In genomic region chr17:65562761-65563160, GRCm38 (mm10) we compare ENCODE assay signal across 9 mouse cellular contexts. TPM values are rescaled to one million over a fixed set of nuclear protein-coding genes. Genes with fewer than 3 reads are reported as not detected.
DNase-seq lines count a peak whose midpoint lies in the region; ATAC-seq and TF ChIP-seq lines count a peak whose summit lies in the region.
"Had no signal": no experiment of that assay in that cellular context is flagged by ENCODE, and none has a peak within 500 bp of the region (broad histone marks: within the 10 kb centered on the region; RNA-seq: fewer than 3 reads in every experiment).

No protein-coding gene starts in this region.

- TF ChIP-seq POLR2A in MEL (IDR thresholded peaks at IDR 0.05; ENCODE audit: control insufficient read depth in 1 of 2, insufficient read depth in 1 of 2, low read depth in 1 of 2, low read length in 2 of 2, poor library complexity in 1 of 2): no peak

- no peak overlapping the region for H3K9ac ChIP-seq in kidney, embryonic 15.5 days
- no peak overlapping the region for H3K9ac ChIP-seq in MEL (ENCODE audit: control insufficient read depth, low read depth, low read length, poor library complexity, severe bottlenecking)
- H3K9ac ChIP-seq: midbrain, embryonic 12.5 days had no signal

- DNase-seq in kidney, adult 9 months: peak; percentile 62
- peak; percentile 86 for DNase-seq in MEL (ENCODE audit: low read depth, low spot score)
- DNase-seq in cerebellum, adult 8-10 months: peak; percentile 56
- DNase-seq in gastrocnemius, adult 2 months: peak; percentile 66
- DNase-seq in layer of hippocampus, postnatal 36 days: peak; percentile 38 to 55
- DNase-seq in natural killer cell, adult 2 months (ENCODE audit: low spot score in 2 of 2): peak; percentile 19 to 38

- 2% methylated on average over 5 of the region's 5 CpGs for WGBS in kidney, embryonic 15.5 days

- no peak for TF ChIP-seq EP300 in MEL (IDR thresholded peaks at IDR 0.05; ENCODE audit: low read depth in 1 of 2, low read length in 2 of 2)

- H3K4me3 ChIP-seq in kidney, embryonic 15.5 days (replicated peaks): no peak overlapping the region
- H3K4me3 ChIP-seq in MEL (ENCODE audit: control insufficient read depth in 1 of 2, insufficient read depth in 1 of 2, low read depth in 2 of 2, low read length in 2 of 2): no peak overlapping the region
- peak overlapping the region; percentile 23 for H3K4me3 ChIP-seq in gastrocnemius, adult 2 months
- H3K4me3 ChIP-seq: midbrain, embryonic 12.5 days had no signal

- ATAC-seq in kidney, embryonic 15.5 days (replicated peaks; ENCODE audit: low FRiP score): no peak
- ATAC-seq in megakaryocyte-erythroid progenitor cell, adult 5-6 weeks (replicated peaks; ENCODE audit: low FRiP score, low TSS enrichment, poor library complexity, severe bottlenecking): no peak

- no peaks in the 10 kb centered on the region for H3K27me3 ChIP-seq in kidney, embryonic 15.5 days
- no peaks in the 10 kb centered on the region for H3K27me3 ChIP-seq in MEL (ENCODE audit: control insufficient read depth in 1 of 2, insufficient read depth in 2 of 2, low read length in 2 of 2)
- H3K27me3 ChIP-seq: midbrain, embryonic 12.5 days had no signal

- H3K9me3 ChIP-seq in kidney, embryonic 15.5 days (replicated peaks): no peaks in the 10 kb centered on the region
- H3K9me3 ChIP-seq in MEL (replicated peaks; ENCODE audit: insufficient read depth, low read length): no peaks in the 10 kb centered on the region
- H3K9me3 ChIP-seq: midbrain, embryonic 12.5 days had no signal

- no peaks in the 10 kb centered on the region for H3K36me3 ChIP-seq in kidney, embryonic 15.5 days
- peaks cover 0 to 4% of the 10 kb centered on the region in 2 experiments; a peak in 2 of 4 replicates for H3K36me3 ChIP-seq in MEL (ENCODE audit: control insufficient read depth in 1 of 2, insufficient read depth in 2 of 2, low read length in 2 of 2)
- H3K36me3 ChIP-seq: midbrain, embryonic 12.5 days had no signal

- TF ChIP-seq CTCF in MEL (IDR thresholded peaks at IDR 0.05 in 2 of 3, conservative IDR thresholded peaks at IDR 0.05 in 1 of 3; ENCODE audit: control insufficient read depth in 1 of 3, insufficient read depth in 1 of 3, low read depth in 2 of 3, low read length in 3 of 3, poor library complexity in 1 of 3, severe bottlenecking in 1 of 3): peak; percentile 39 to 77 (median 63)
- peak; percentile 76 for TF ChIP-seq CTCF in gastrocnemius, adult 2 months (IDR thresholded peaks at IDR 0.05)

- intact Hi-C loops in gastrocnemius, adult 2 months (cut with DNase I): no loop called here

- TF ChIP-seq RAD21 in MEL (IDR thresholded peaks at IDR 0.05; ENCODE audit: low read depth, low read length): peak; percentile 77

- H3K27ac ChIP-seq in kidney, embryonic 15.5 days: no peak overlapping the region
- H3K27ac ChIP-seq in MEL (ENCODE audit: control insufficient read depth, low read depth, low read length): no peak overlapping the region
- H3K27ac ChIP-seq in gastrocnemius, adult 2 months: peak overlapping the region; percentile 28; the same call in 1 of the 2 replicates
- H3K27ac ChIP-seq: midbrain, embryonic 12.5 days had no signal

- H3K4me1 ChIP-seq in kidney, embryonic 15.5 days: 0 out of 2 replicates have a peak, but pooled peaks cover 3% of the 10 kb centered on the region
- H3K4me1 ChIP-seq in MEL (ENCODE audit: control insufficient read depth in 1 of 2, insufficient read depth in 2 of 2, low read length in 2 of 2): peaks cover 0 to 4% of the 10 kb centered on the region in 2 experiments; a peak in 2 of 4 replicates
- H3K4me1 ChIP-seq: midbrain, embryonic 12.5 days had no signal

- no peaks in the 10 kb centered on the region for H3K79me2 ChIP-seq in MEL (ENCODE audit: control insufficient read depth, insufficient read depth, low read length, poor library complexity)

- H3K4me2 ChIP-seq in kidney, embryonic 15.5 days: no peak overlapping the region
- H3K4me2 ChIP-seq: midbrain, embryonic 12.5 days had no signal

TF ChIP-seq in MEL, 35 proteins besides CTCF, POLR2A, EP300 and RAD21:
- TF ChIP-seq ELF1 (IDR thresholded peaks at IDR 0.05; ENCODE audit: low read depth, low read length): no peak
- TF ChIP-seq SMC3 (IDR thresholded peaks at IDR 0.05; ENCODE audit: low read depth, low read length): peak; percentile 59
- TF ChIP-seq ZC3H11A (IDR thresholded peaks at IDR 0.05; ENCODE audit: low read depth, low read length): peak; percentile 42; the same call in 1 of the 2 replicates
- no peak for TF ChIP-seq CHD2 (IDR thresholded peaks at IDR 0.05; ENCODE audit: low read length)
- TF ChIP-seq GATA1 (IDR thresholded peaks at IDR 0.05; ENCODE audit: low read depth, low read length): no peak
- TF ChIP-seq ZNF384 (IDR thresholded peaks at IDR 0.05; ENCODE audit: low read depth, low read length): peak; percentile 75

RNA-seq across cellular contexts. Expression of gene Tmem232, which starts 22.2 kb away (rescaled TPM):
- polyA plus RNA-seq in kidney, embryonic 15.5 days (2015; fragmentation: Nextera tagmentation; extraction: Ambion mirVana): 0.10 TPM in 1 of 2 replicates, not detected in the other
- total RNA-seq in MEL (2012; rRNA removed): not detected in 2 replicates
- under 1 TPM in 1 of 2 experiments, not detected in 1; 0.04 TPM for polyA plus RNA-seq in MEL (2012; ENCODE audit: insufficient read depth in 1 of 2, insufficient read length in 2 of 2, low read depth in 1 of 2, low replicate concordance in 2 of 2, missing spikeins in 1 of 2)
- total RNA-seq in gastrocnemius, adult 2 months (2021): 10 to 100 TPM; 14.0 to 16.5 TPM
- total RNA-seq in layer of hippocampus, postnatal 36 days (2021): 1 to 10 TPM; 1.1 TPM
- not detected in 2 replicates for total RNA-seq in megakaryocyte-erythroid progenitor cell, adult 5-6 weeks (2014; fragmentation: Nextera tagmentation)
- total RNA-seq in megakaryocyte-erythroid progenitor cell, adult 5-6 weeks (2017): not detected in 2 replicates
- polyA plus RNA-seq: midbrain, embryonic 12.5 days had no signal

RNA-seq across cellular contexts. Expression of gene Vapa, which starts 50.6 kb away (rescaled TPM):
- polyA plus RNA-seq in kidney, embryonic 15.5 days (2015; fragmentation: Nextera tagmentation; extraction: Ambion mirVana): 167 and 186 TPM in 2 replicates
- total RNA-seq in MEL (2012; rRNA removed): 56.7 and 60.2 TPM in 2 replicates
- polyA plus RNA-seq in MEL (2012; ENCODE audit: insufficient read depth in 1 of 2, insufficient read length in 2 of 2, low read depth in 1 of 2, low replicate concordance in 2 of 2, missing spikeins in 1 of 2): 100 to 1,000 TPM in 1 of 2 experiments, 10 to 100 TPM in 1; 85.3 to 507 TPM
- total RNA-seq in gastrocnemius, adult 2 months (2021): 100 to 1,000 TPM; 131 to 146 TPM
- total RNA-seq in layer of hippocampus, postnatal 36 days (2021): 100 to 1,000 TPM; 128 to 144 TPM
- 93.1 and 132 TPM in 2 replicates for total RNA-seq in megakaryocyte-erythroid progenitor cell, adult 5-6 weeks (2014; fragmentation: Nextera tagmentation)
- total RNA-seq in megakaryocyte-erythroid progenitor cell, adult 5-6 weeks (2017): 94.5 and 99.9 TPM in 2 replicates

Comparison
In these comparisons a context has a peak if more than half of its experiments do, and no peak if none do; other contexts are left out.
1. DNase-seq: peak in every context shown above with its lines; median percentile 86 in MEL; 66 in gastrocnemius, adult 2 months; 62 in kidney, adult 9 months; 56 in cerebellum, adult 8-10 months; 46 in layer of hippocampus, postnatal 36 days; 28 in natural killer cell, adult 2 months.
2. RNA of gene Tmem232, which starts 22.2 kb away (total RNA-seq): 14.0 to 16.5 TPM in gastrocnemius, adult 2 months; 1.1 TPM in layer of hippocampus, postnatal 36 days, not detected in MEL and not detected in megakaryocyte-erythroid progenitor cell, adult 5-6 weeks; every median in the first group is over 4 times any median in the second.